Comparison of ENCODE assay signal across 8 mouse cellular contexts in the genomic region with DNA sequence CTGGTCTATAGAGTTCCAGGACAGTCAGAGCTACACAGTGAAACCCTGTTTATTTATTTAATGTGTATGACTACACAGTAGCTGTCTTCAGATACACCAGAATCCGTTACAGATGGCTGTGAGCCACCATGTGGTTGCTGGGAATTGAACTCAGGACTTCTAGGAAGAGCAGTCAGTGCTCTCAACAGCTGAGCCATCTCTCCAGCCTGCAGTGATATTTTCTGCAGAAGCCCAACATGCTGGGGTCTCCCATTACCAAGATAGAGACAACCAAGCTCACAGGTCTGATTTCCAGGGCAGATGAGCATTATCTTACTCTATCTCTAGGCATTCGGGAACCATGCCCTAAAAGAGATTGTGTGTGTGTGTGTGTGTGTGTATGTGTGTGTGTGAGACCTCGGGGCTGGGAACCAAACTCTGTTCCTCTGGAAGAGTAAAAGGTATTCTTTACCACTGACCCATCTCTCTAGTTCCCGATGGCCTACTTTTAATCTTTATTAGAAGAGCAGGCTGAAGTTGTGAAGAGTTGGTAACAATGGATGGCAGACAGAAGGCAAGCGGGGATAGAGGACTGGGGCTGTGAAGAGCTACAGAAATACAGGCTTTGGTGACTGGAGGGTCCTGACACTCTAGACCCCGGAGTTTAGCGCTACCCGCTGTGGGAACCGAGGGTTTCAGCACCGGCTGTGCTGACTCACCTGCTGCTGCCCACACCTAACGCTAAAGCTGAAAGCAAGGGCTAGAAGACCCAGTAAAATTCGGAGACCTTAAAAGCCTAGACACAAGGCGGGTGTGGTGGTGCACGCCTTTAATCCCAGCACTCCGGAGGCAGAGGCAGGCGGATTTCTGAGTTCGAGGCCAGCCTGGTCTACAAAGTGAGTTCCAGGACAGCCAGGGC. TPM values are rescaled to one million over a fixed set of nuclear protein-coding genes. Genes with fewer than 3 reads are reported as not detected.
DNase-seq lines count a peak whose midpoint lies in the region; ATAC-seq and TF ChIP-seq lines count a peak whose summit lies in the region.

No protein-coding gene starts in this region.

- WGBS in forebrain, embryonic 14.5 days: 39% methylated on average over 17 of the region's 17 CpGs
- WGBS in limb, embryonic 14.5 days: 40% methylated on average over 17 of the region's 17 CpGs
- WGBS in stomach, embryonic 15.5 days: 33% methylated on average over 17 of the region's 17 CpGs

- no peak for DNase-seq in left cerebral cortex, adult 2 months (ENCODE audit: extremely low spot score in 1 of 2, low spot score in 2 of 2)
- no peak for DNase-seq in left cerebral cortex, adult 11 months (ENCODE audit: low spot score)
- peak; percentile 49 for DNase-seq in R1 (ENCODE audit: low read depth, low spot score)
- DNase-seq in forebrain, embryonic 14.5 days (ENCODE audit: low spot score): no peak
- no peak for DNase-seq in limb, embryonic 14.5 days (ENCODE audit: low spot score)
- no peak for DNase-seq in right cerebral cortex, adult 2 months (ENCODE audit: low spot score in 2 of 2)
- no peak for DNase-seq in adrenal gland, postnatal 14 days

- no peaks in the 10 kb centered on the region for H3K27me3 ChIP-seq in forebrain, embryonic 14.5 days (replicated peaks; ENCODE audit: control insufficient read depth, insufficient read depth, low read length)
- no peaks in the 10 kb centered on the region for H3K27me3 ChIP-seq in limb, embryonic 14.5 days (ENCODE audit: control insufficient read depth, insufficient read depth, low read length)
- H3K27me3 ChIP-seq in stomach, embryonic 15.5 days (replicated peaks): no peaks in the 10 kb centered on the region

- H3K4me1 ChIP-seq in forebrain, embryonic 14.5 days (ENCODE audit: control insufficient read depth, insufficient read depth, low read length): peaks cover 17% of the 10 kb centered on the region
- H3K4me1 ChIP-seq in limb, embryonic 14.5 days (ENCODE audit: control insufficient read depth, insufficient read depth, low read length): peaks cover 28% of the 10 kb centered on the region
- peaks cover 33% of the 10 kb centered on the region for H3K4me1 ChIP-seq in stomach, embryonic 15.5 days

- peak overlapping the region; percentile 91 for H3K4me3 ChIP-seq in left cerebral cortex, adult 2 months
- peak overlapping the region; percentile 48 for H3K4me3 ChIP-seq in forebrain, embryonic 14.5 days (ENCODE audit: low read depth, low read length)
- peak overlapping the region; percentile 64 for H3K4me3 ChIP-seq in limb, embryonic 14.5 days (replicated peaks; ENCODE audit: low read length)
- peak overlapping the region; percentile 58 for H3K4me3 ChIP-seq in stomach, embryonic 15.5 days (replicated peaks)

- TF ChIP-seq POLR2A in limb, embryonic 14.5 days (IDR thresholded peaks at IDR 0.05; ENCODE audit: borderline replicate concordance, extremely low read depth, insufficient read depth, insufficient read length): no peak

- no peak for TF ChIP-seq CTCF in left cerebral cortex, adult 2 months (IDR thresholded peaks at IDR 0.05)

- ATAC-seq in forebrain, embryonic 14.5 days: no peak
- no peak for ATAC-seq in limb, embryonic 14.5 days (ENCODE audit: low FRiP score, low read depth)
- ATAC-seq in stomach, embryonic 15.5 days (ENCODE audit: insufficient read depth, low FRiP score, low read depth): no peak

- H3K27ac ChIP-seq in left cerebral cortex, adult 2 months: peak overlapping the region; percentile 99
- 0 out of 2 replicates have a peak overlapping the region, but pooled peaks have one; percentile 5 for H3K27ac ChIP-seq in forebrain, embryonic 14.5 days (ENCODE audit: low read depth, low read length)
- H3K27ac ChIP-seq in limb, embryonic 14.5 days (replicated peaks; ENCODE audit: low read depth, low read length): peak overlapping the region; percentile 95
- H3K27ac ChIP-seq in stomach, embryonic 15.5 days: peak overlapping the region; percentile 93

- intact Hi-C loops in left cerebral cortex, adult 2 months (cut with DNase I): loop anchor here (2.0 kb wide), 1 partner anchor 55 kb away; the partner anchor contains the start of gene Ttyh3

- no peaks in the 10 kb centered on the region for H3K9me3 ChIP-seq in forebrain, embryonic 14.5 days (replicated peaks; ENCODE audit: control insufficient read depth, low read length)
- no peaks in the 10 kb centered on the region for H3K9me3 ChIP-seq in limb, embryonic 14.5 days (ENCODE audit: control insufficient read depth, low read length)
- H3K9me3 ChIP-seq in stomach, embryonic 15.5 days: no peaks in the 10 kb centered on the region

- no peak overlapping the region for H3K9ac ChIP-seq in forebrain, embryonic 14.5 days (ENCODE audit: low read length)
- no peak overlapping the region; the same call in 1 of the 2 replicates for H3K9ac ChIP-seq in limb, embryonic 14.5 days (ENCODE audit: low read depth, low read length, severe bottlenecking)
- no peak overlapping the region for H3K9ac ChIP-seq in stomach, embryonic 15.5 days

- H3K4me2 ChIP-seq in forebrain, embryonic 14.5 days (ENCODE audit: low read length): peak overlapping the region; percentile 39
- H3K4me2 ChIP-seq in limb, embryonic 14.5 days (replicated peaks; ENCODE audit: low read depth, low read length, severe bottlenecking): peak overlapping the region; percentile 45
- H3K4me2 ChIP-seq in stomach, embryonic 15.5 days: peak overlapping the region; percentile 49

- H3K36me3 ChIP-seq in forebrain, embryonic 14.5 days (ENCODE audit: control insufficient read depth, insufficient read depth, low read length): peaks cover 12% of the 10 kb centered on the region
- H3K36me3 ChIP-seq in limb, embryonic 14.5 days (ENCODE audit: control insufficient read depth, insufficient read depth, low read length): peaks cover 23% of the 10 kb centered on the region
- H3K36me3 ChIP-seq in stomach, embryonic 15.5 days: peaks cover 6% of the 10 kb centered on the region; the same call in 1 of the 2 replicates

RNA-seq across cellular contexts. Expression of gene Brat1, which starts 1.1 kb away (rescaled TPM):
- 10 to 100 TPM; 19.8 to 21.3 TPM for total RNA-seq in left cerebral cortex, adult 2 months (2021)
- polyA plus RNA-seq in forebrain, embryonic 14.5 days (2014; fragmentation: Nextera tagmentation; extraction: Ambion mirVana): 14.3 and 19.8 TPM in 2 replicates
- polyA plus RNA-seq in limb, embryonic 14.5 days (2012; rRNA removed): 29.6 and 38.6 TPM in 2 replicates
- 19.9 and 22.2 TPM in 2 replicates for polyA plus RNA-seq in limb, embryonic 14.5 days (2014; fragmentation: Nextera tagmentation; extraction: Ambion mirVana)
- polyA plus RNA-seq in stomach, embryonic 15.5 days (2015; fragmentation: Nextera tagmentation; extraction: Ambion mirVana): 18.7 and 20.4 TPM in 2 replicates
- 16.8 and 19.6 TPM in 2 replicates for total RNA-seq in adrenal gland, postnatal 14 days (2021)

RNA-seq across cellular contexts. Expression of gene Iqce, which starts 1.6 kb away (rescaled TPM):
- 10 to 100 TPM; 56.2 to 65.9 TPM for total RNA-seq in left cerebral cortex, adult 2 months (2021)
- 13.4 and 18.9 TPM in 2 replicates for polyA plus RNA-seq in forebrain, embryonic 14.5 days (2014; fragmentation: Nextera tagmentation; extraction: Ambion mirVana)
- polyA plus RNA-seq in limb, embryonic 14.5 days (2012; rRNA removed): 38.3 and 43.1 TPM in 2 replicates
- 23.4 and 24.0 TPM in 2 replicates for polyA plus RNA-seq in limb, embryonic 14.5 days (2014; fragmentation: Nextera tagmentation; extraction: Ambion mirVana)
- polyA plus RNA-seq in stomach, embryonic 15.5 days (2015; fragmentation: Nextera tagmentation; extraction: Ambion mirVana): 20.3 and 21.1 TPM in 2 replicates
- 19.0 and 22.7 TPM in 2 replicates for total RNA-seq in adrenal gland, postnatal 14 days (2021)

RNA-seq across cellular contexts. Expression of gene Amz1, which starts 20.2 kb away (rescaled TPM):
- 10 to 100 TPM; 16.2 to 20.2 TPM for total RNA-seq in left cerebral cortex, adult 2 months (2021)
- 2.6 and 3.6 TPM in 2 replicates for polyA plus RNA-seq in forebrain, embryonic 14.5 days (2014; fragmentation: Nextera tagmentation; extraction: Ambion mirVana)
- 1.1 and 1.4 TPM in 2 replicates for polyA plus RNA-seq in limb, embryonic 14.5 days (2012; rRNA removed)
- polyA plus RNA-seq in limb, embryonic 14.5 days (2014; fragmentation: Nextera tagmentation; extraction: Ambion mirVana): 0.88 and 1.1 TPM in 2 replicates
- polyA plus RNA-seq in stomach, embryonic 15.5 days (2015; fragmentation: Nextera tagmentation; extraction: Ambion mirVana): 1.1 and 1.3 TPM in 2 replicates
- total RNA-seq in adrenal gland, postnatal 14 days (2021): 0.53 and 0.85 TPM in 2 replicates

RNA-seq across cellular contexts. Expression of gene Ttyh3, which starts 54.9 kb away (rescaled TPM):
- 100 to 1,000 TPM; 244 to 247 TPM for total RNA-seq in left cerebral cortex, adult 2 months (2021)
- 65.8 and 72.3 TPM in 2 replicates for polyA plus RNA-seq in forebrain, embryonic 14.5 days (2014; fragmentation: Nextera tagmentation; extraction: Ambion mirVana)
- 118 and 180 TPM in 2 replicates for polyA plus RNA-seq in limb, embryonic 14.5 days (2012; rRNA removed)
- 57.5 and 66.3 TPM in 2 replicates for polyA plus RNA-seq in limb, embryonic 14.5 days (2014; fragmentation: Nextera tagmentation; extraction: Ambion mirVana)
- 31.9 and 38.0 TPM in 2 replicates for polyA plus RNA-seq in stomach, embryonic 15.5 days (2015; fragmentation: Nextera tagmentation; extraction: Ambion mirVana)
- 72.5 and 83.6 TPM in 2 replicates for total RNA-seq in adrenal gland, postnatal 14 days (2021)

Comparison
In these comparisons a context has a peak if more than half of its experiments do, and no peak if none do; other contexts are left out.
1. H3K27ac ChIP-seq: peak in every context shown above with its lines; median percentile 99 in left cerebral cortex, adult 2 months; 95 in limb, embryonic 14.5 days; 93 in stomach, embryonic 15.5 days; 5 in forebrain, embryonic 14.5 days.